In genomic region chr8:100038931-100039330, GRCm38 (mm10) we compare ENCODE assay signal across 25 mouse cellular contexts.
DNase-seq lines count a peak whose midpoint lies in the region; ATAC-seq and TF ChIP-seq lines count a peak whose summit lies in the region.
"Had no signal": no experiment of that assay in that cellular context is flagged by ENCODE, and none has a peak within 500 bp of the region (broad histone marks: within the 10 kb centered on the region; RNA-seq: fewer than 3 reads in every experiment).

No protein-coding gene starts in this region.

- DNase-seq in layer of hippocampus, adult 11-12 months (ENCODE audit: low spot score), result peak; percentile 15
- DNase-seq in layer of hippocampus, postnatal 25 days (ENCODE audit: extremely low spot score in 1 of 2, low spot score in 1 of 2), result no peak
- DNase-seq in lung, adult 2 months, result no peak
- peak; percentile 38 for DNase-seq in layer of hippocampus, adult 9-11 months
- DNase-seq in telencephalon, adult 2 months (ENCODE audit: low read depth, low spot score), result peak; percentile 75
- DNase-seq in hindbrain, embryonic 11.5 days (ENCODE audit: low spot score), result no peak
- DNase-seq: adrenal gland, postnatal 10 days; cerebellum, adult 11 months; cerebellum, postnatal 14 days; gastrocnemius, adult 2 months; heart, postnatal 14 days; kidney, postnatal 36 days; liver, embryonic 13.5 days; lung, postnatal 14 days; midbrain, embryonic 14.5 days; thymus, postnatal 25 days had no signal

- WGBS in lung, embryonic 16.5 days, result 41% methylated on average over 5 of the region's 5 CpGs
- 58% methylated on average over 5 of the region's 5 CpGs for WGBS in lung, adult 2 months
- WGBS in hindbrain, embryonic 11.5 days, result 81% methylated on average over 5 of the region's 5 CpGs

- no peak for TF ChIP-seq POLR2A in lung, adult 2 months (IDR thresholded peaks at IDR 0.05; ENCODE audit: borderline replicate concordance, extremely low read depth, low read depth, low read length)

- no peak overlapping the region for H3K9ac ChIP-seq in lung, embryonic 16.5 days (ENCODE audit: low read length)
- no peak overlapping the region for H3K9ac ChIP-seq in hindbrain, embryonic 11.5 days (ENCODE audit: low read depth, low read length)
- H3K9ac ChIP-seq: heart, embryonic 12.5 days; hindbrain, embryonic 13.5 days; liver, embryonic 13.5 days; neural tube, embryonic 13.5 days had no signal

- no peaks in the 10 kb centered on the region for H3K36me3 ChIP-seq in lung, embryonic 16.5 days (ENCODE audit: control insufficient read depth, insufficient read depth, low read length)
- no peaks in the 10 kb centered on the region for H3K36me3 ChIP-seq in hindbrain, embryonic 11.5 days (ENCODE audit: control insufficient read depth, insufficient read depth, low read length)
- H3K36me3 ChIP-seq: heart, embryonic 12.5 days; hindbrain, embryonic 13.5 days; liver, embryonic 13.5 days; neural tube, embryonic 13.5 days had no signal

- TF ChIP-seq CTCF in lung, adult 2 months (IDR thresholded peaks at IDR 0.05; ENCODE audit: insufficient read depth, low read length), result no peak

- no peak overlapping the region for H3K4me2 ChIP-seq in lung, embryonic 16.5 days (ENCODE audit: low read depth, low read length)
- no peak overlapping the region for H3K4me2 ChIP-seq in hindbrain, embryonic 11.5 days (replicated peaks; ENCODE audit: low read depth, low read length)
- H3K4me2 ChIP-seq: heart, embryonic 12.5 days; hindbrain, embryonic 13.5 days; liver, embryonic 13.5 days; neural tube, embryonic 13.5 days had no signal

- H3K4me3 ChIP-seq in lung, embryonic 16.5 days (ENCODE audit: low read length), result no peak overlapping the region
- H3K4me3 ChIP-seq in lung, adult 2 months (replicated peaks; ENCODE audit: extremely low read depth, low read depth, low read length), result no peak overlapping the region
- no peak overlapping the region for H3K4me3 ChIP-seq in hindbrain, embryonic 11.5 days (ENCODE audit: low read depth, low read length)
- H3K4me3 ChIP-seq: gastrocnemius, adult 2 months; heart, embryonic 12.5 days; hindbrain, embryonic 13.5 days; liver, embryonic 13.5 days; megakaryocyte, embryonic 14.5 days; neural tube, embryonic 13.5 days had no signal

- peak; percentile 38; the same call in 1 of the 2 replicates for ATAC-seq in lung, embryonic 16.5 days (ENCODE audit: low read depth)
- no peak for ATAC-seq in hindbrain, embryonic 11.5 days (ENCODE audit: low FRiP score)
- ATAC-seq: activated CD4-positive, CD25-positive, alpha-beta regulatory T cell, adult 4 months; CD4-positive, CD25-positive, alpha-beta regulatory T cell, adult 4 months; forebrain, embryonic 16.5 days; Patski had no signal

- no peaks in the 10 kb centered on the region for H3K9me3 ChIP-seq in lung, embryonic 16.5 days (ENCODE audit: control insufficient read depth, low read length)
- no peaks in the 10 kb centered on the region for H3K9me3 ChIP-seq in hindbrain, embryonic 11.5 days (ENCODE audit: control insufficient read depth, low read length)
- H3K9me3 ChIP-seq: heart, embryonic 12.5 days; hindbrain, embryonic 13.5 days; liver, embryonic 13.5 days; megakaryocyte, embryonic 14.5 days; neural tube, embryonic 13.5 days had no signal

- H3K27me3 ChIP-seq in lung, embryonic 16.5 days (ENCODE audit: control insufficient read depth, insufficient read depth, low read depth, low read length), result no peaks in the 10 kb centered on the region
- no peaks in the 10 kb centered on the region for H3K27me3 ChIP-seq in hindbrain, embryonic 11.5 days (ENCODE audit: control insufficient read depth, insufficient read depth, low read length)
- H3K27me3 ChIP-seq: heart, embryonic 12.5 days; hindbrain, embryonic 13.5 days; liver, embryonic 13.5 days; megakaryocyte, embryonic 14.5 days; neural tube, embryonic 13.5 days had no signal

- H3K4me1 ChIP-seq in lung, embryonic 16.5 days (replicated peaks; ENCODE audit: control insufficient read depth, insufficient read depth, low read length), result no peaks in the 10 kb centered on the region
- H3K4me1 ChIP-seq in lung, adult 2 months (ENCODE audit: control insufficient read depth, insufficient read depth, low read length), result no peaks in the 10 kb centered on the region
- no peaks in the 10 kb centered on the region for H3K4me1 ChIP-seq in hindbrain, embryonic 11.5 days (replicated peaks; ENCODE audit: control insufficient read depth, insufficient read depth, low read length)
- H3K4me1 ChIP-seq: heart, embryonic 12.5 days; liver, embryonic 13.5 days; megakaryocyte, embryonic 14.5 days; neural tube, embryonic 13.5 days had no signal

- no peak overlapping the region for H3K27ac ChIP-seq in lung, embryonic 16.5 days (ENCODE audit: low read length)
- no peak overlapping the region for H3K27ac ChIP-seq in hindbrain, embryonic 11.5 days (ENCODE audit: low read depth, low read length)
- H3K27ac ChIP-seq: gastrocnemius, adult 2 months; hindbrain, embryonic 13.5 days; liver, embryonic 13.5 days; neural tube, embryonic 13.5 days had no signal

Comparison
In these comparisons a context has a peak if more than half of its experiments do, and no peak if none do; other contexts are left out.
1. DNase-seq: peak in layer of hippocampus, adult 11-12 months (single experiment), layer of hippocampus, adult 9-11 months (single experiment) and telencephalon, adult 2 months (single experiment); none in layer of hippocampus, postnatal 25 days (0 of 2), lung, adult 2 months (single experiment) and hindbrain, embryonic 11.5 days (single experiment).